Mouse (Mus musculus) limb, embryonic 12.5 days (tissue): Measurements from ENCODE around the gene Btg2. TPM values are rescaled to one million over a fixed set of nuclear protein-coding genes. Genes with fewer than 3 reads are reported as not detected.

Experiments used
- ATAC-seq: fragments of 200-750 bp; cut with Nextera tagmentation; 2 replicates; pipeline ENCODE4 v1.8.0; 2017; ENCODE audit warnings: low read depth, moderate TSS enrichment; ENCODE audit not compliant: insufficient number of reproducible peaks, insufficient read depth, low FRiP score, low TSS enrichment
- H3K27ac ChIP-seq: fragments of 300-500 bp; sonication (generic); 2 replicates; pipeline ENCODE4 v1.5.1; 2016; ENCODE audit warnings: mild to moderate bottlenecking, moderate library complexity
- H3K27me3 ChIP-seq: fragments of 300-500 bp; sonication (generic); 2 replicates; pipeline ENCODE4 v1.6.1; 2016; ENCODE audit warnings: mild to moderate bottlenecking, moderate library complexity
- H3K36me3 ChIP-seq: fragments of 300-500 bp; sonication (generic); 2 replicates; pipeline ENCODE4 v1.6.1; 2016; ENCODE audit warnings: mild to moderate bottlenecking, moderate library complexity
- H3K4me1 ChIP-seq: fragments of 300-500 bp; sonication (generic); replicated peaks from 2 replicates; pipeline ENCODE4 v1.6.1; 2016
- H3K4me2 ChIP-seq: fragments of 300-500 bp; sonication (generic); 2 replicates; pipeline ENCODE4 v1.6.1; 2016; ENCODE audit warnings: mild to moderate bottlenecking, moderate library complexity
- H3K4me3 ChIP-seq: fragments of 300-500 bp; sonication (generic); replicated peaks from 2 replicates; pipeline ENCODE4 v1.5.1; 2016; ENCODE audit warnings: mild to moderate bottlenecking
- H3K9ac ChIP-seq: fragments of 300-500 bp; sonication (generic); replicated peaks from 2 replicates; pipeline ENCODE4 v1.6.1; 2016; ENCODE audit warnings: mild to moderate bottlenecking, moderate library complexity
- H3K9me3 ChIP-seq: fragments of 300-500 bp; sonication (generic); 2 replicates; pipeline ENCODE4 v1.6.1; 2016; ENCODE audit warnings: mild to moderate bottlenecking, moderate library complexity
- WGBS: fragments of 180-500 bp; shearing (Covaris S2); methylation state at CpG from one replicate; pipeline ENCODE4 v1.1.7; 2016; 5-methylcytosine and 5-hydroxymethylcytosine counted together
- polyA plus RNA-seq: library from polyadenylated mRNA; unstranded; fragments of >200 nt; fragmentation: Nextera tagmentation; extraction: Ambion mirVana; gene quantifications from 2 replicates; pipeline ENCODE4 v1.2.1, GENCODE M21; 2016

Btg2 gene
- 26.7 and 28.1 TPM in 2 replicates for polyA plus RNA-seq

DNA sequence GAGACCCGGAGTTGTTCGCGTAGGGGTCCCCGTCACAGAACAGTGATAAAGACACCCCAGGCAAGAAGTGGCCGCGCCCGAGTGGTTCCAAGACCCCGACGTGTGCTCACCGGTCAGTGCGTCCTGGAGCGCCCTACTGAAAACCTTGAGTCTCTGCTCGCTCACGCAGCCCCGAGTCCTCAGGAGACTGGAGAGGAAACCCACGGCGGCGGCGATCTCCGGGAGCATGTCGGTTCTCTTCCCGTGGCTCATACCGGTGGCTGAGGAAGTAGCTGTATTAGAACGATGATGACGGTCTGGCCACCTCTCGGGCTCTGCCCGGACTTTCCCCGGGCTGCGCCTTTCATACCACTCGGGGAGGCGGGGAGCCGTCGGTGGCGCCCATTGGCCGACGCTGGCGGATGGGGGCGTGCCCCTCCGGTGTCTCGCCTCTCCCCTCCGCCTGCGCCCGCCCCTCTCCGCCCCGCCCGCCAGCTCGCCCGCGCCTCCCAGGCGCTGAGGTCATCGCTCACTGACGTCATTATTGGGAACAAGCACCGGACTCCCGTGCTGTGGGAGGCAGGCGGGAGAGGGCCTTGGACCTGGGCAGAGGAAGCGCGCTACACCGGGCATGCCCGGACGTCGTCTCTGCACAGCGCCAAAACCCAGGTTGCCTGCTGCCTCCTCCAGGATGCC lies at the start of gene Btg2:
Gene Btg2, minus strand, starts transcription at position 319 of the 675 bp plus-strand sequence.
- H3K36me3 ChIP-seq = peaks cover 28% of the 10 kb centered on the region
- peak within 1 kb of the TSS; percentile 62 for H3K27ac ChIP-seq
- peak within 1 kb of the TSS; percentile 77 for H3K4me2 ChIP-seq
- WGBS = under 1% methylated on average over 62 of the region's 62 CpGs
- H3K27me3 ChIP-seq = no peaks in the 10 kb centered on the region
- no peaks in the 10 kb centered on the region for H3K9me3 ChIP-seq
- peak; percentile 91 for ATAC-seq
- peak within 1 kb of the TSS; percentile 66 for H3K9ac ChIP-seq
- peak within 1 kb of the TSS; percentile 63 for H3K4me3 ChIP-seq
- H3K4me1 ChIP-seq = peaks cover 52% of the 10 kb centered on the region

DNA sequence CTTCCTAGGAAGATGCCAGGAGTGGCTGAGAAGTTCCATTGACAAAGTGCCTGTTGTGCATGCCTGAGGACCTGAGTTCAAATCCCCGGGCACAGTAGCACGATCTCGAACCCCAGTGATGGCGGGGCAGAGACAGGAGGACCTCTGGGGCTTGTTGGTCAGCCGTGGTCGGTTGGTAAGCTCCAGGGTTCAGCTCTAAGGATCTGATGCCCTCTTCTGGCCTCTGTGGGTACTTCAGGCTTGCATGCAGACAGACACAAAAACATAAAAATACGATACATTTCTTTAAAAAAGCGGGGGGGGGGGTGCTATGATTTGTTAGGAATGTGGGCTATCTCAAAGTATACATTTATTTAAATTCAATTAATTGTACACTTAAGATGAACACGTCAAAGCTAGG lies 43.3 kb upstream of the Btg2 start:
- Histone ChIP-seq H3K27me3 (no peaks in the 10 kb centered on the region), H3K9ac (no peak overlapping the region), H3K4me3 (no peak overlapping the region), H3K4me1 (no peaks in the 10 kb centered on the region), H3K9me3 (peaks cover 5% of the 10 kb centered on the region; the same call in 1 of the 2 replicates), H3K27ac (no peak overlapping the region), H3K4me2 (no peak overlapping the region), H3K36me3 (no peaks in the 10 kb centered on the region)
- 60% methylated on average over 9 of the region's 9 CpGs for WGBS
- ATAC-seq = no peak

DNA sequence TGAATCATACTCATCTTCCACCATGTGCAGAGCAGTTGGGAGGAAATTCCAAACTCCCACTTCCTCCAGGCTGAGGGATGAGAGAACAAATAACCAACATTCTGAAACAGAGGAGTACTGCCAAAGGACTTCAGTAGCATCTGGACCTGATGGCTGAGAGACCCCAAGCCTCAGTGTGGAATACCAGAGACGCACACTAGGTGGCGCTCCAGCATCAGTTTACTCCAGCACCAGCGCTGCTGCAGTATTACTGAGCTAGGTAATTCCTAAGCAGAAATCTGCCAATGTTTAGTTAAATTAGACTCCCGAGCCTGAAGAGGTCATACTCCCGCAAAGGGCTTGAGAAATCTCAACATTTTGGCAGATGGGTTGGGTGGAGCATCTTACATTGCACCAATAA lies 41.3 kb upstream of the Btg2 start:
- ATAC-seq = peak; percentile 68; the same call in 1 of the 2 replicates
- H3K9ac ChIP-seq = no peak overlapping the region
- WGBS = 3% methylated on average over 5 of the region's 5 CpGs
- no peak overlapping the region for H3K27ac ChIP-seq
- peaks cover 5% of the 10 kb centered on the region; the same call in 1 of the 2 replicates for H3K4me1 ChIP-seq
- no peak overlapping the region for H3K4me2 ChIP-seq
- H3K27me3 ChIP-seq = no peaks in the 10 kb centered on the region
- H3K36me3 ChIP-seq = no peaks in the 10 kb centered on the region
- no peak overlapping the region for H3K4me3 ChIP-seq
- H3K9me3 ChIP-seq = peaks cover 5% of the 10 kb centered on the region; the same call in 1 of the 2 replicates

DNA sequence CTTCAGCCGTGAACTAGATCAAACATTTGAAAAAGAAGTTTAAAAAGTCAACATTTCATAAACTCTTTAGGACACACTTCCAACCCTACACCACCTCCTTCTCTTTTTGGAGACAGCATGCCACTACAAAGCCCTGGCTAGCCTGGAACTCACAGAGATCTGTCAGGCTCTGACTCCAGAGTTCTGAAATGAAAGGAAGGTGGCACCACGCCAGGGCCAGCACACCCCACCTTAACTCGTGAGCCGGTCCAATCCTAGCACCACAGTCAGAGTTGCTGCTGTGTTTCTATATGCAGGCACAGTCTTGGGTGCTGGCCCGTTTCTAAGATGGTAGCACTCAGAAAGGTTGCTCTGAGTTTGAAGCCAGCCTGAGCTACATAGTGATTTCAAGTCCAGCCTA lies 38.2 kb upstream of the Btg2 start:
- WGBS = 89% methylated on average over 5 of the region's 5 CpGs
- Histone ChIP-seq H3K4me1 (peaks cover 5% of the 10 kb centered on the region; the same call in 1 of the 2 replicates), H3K36me3 (no peaks in the 10 kb centered on the region), H3K9me3 (peaks cover 5% of the 10 kb centered on the region; the same call in 1 of the 2 replicates), H3K4me2 (no peak overlapping the region), H3K27ac (no peak overlapping the region), H3K9ac (no peak overlapping the region), H3K27me3 (no peaks in the 10 kb centered on the region), H3K4me3 (no peak overlapping the region)
- no peak for ATAC-seq

DNA sequence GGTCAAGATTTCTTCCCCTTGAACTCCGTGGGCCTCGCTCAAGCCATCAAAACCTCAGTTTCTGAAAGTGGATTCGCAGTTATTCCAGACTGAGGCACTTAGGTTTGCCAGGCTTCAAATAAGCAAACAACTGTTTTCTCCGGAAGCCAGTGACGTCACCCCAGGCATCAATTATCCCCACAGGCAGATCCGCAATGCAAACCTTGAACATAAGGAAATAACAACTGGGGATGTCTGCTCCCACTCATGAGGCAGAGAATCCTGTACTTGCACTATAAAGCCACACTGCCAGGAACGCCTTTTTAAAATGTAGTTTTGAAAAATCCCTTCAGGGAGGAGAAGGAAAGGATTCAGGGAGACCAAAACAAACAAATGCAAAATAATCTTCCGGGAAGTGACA lies 36.5 kb upstream of the Btg2 start:
- no peaks in the 10 kb centered on the region for H3K27me3 ChIP-seq
- H3K27ac ChIP-seq = no peak overlapping the region
- 54% methylated on average over 8 of the region's 8 CpGs for WGBS
- H3K4me3 ChIP-seq = no peak overlapping the region
- H3K4me2 ChIP-seq = no peak overlapping the region
- no peak for ATAC-seq
- H3K9ac ChIP-seq = no peak overlapping the region
- H3K9me3 ChIP-seq = peaks cover 5% of the 10 kb centered on the region; the same call in 1 of the 2 replicates
- peaks cover 5% of the 10 kb centered on the region; the same call in 1 of the 2 replicates for H3K4me1 ChIP-seq
- H3K36me3 ChIP-seq = no peaks in the 10 kb centered on the region

DNA sequence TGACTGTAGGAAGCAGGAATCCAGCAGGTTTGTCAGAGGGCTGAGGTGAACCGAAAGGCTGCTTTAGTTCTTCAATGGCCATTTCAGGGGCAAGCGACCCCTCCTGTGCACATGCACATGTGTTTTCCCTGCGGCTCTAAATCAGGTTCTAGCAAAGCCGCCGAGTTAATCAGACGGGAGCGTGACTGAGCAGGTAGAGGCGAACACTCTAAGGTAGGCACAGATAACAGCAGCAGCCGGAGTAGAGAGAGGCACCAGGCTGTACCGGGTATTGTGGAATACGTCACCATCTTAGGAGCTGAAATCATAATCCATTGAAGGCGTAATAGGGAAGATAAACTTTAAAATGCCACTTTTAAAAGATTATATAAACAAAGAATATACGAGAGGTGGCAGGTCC lies 35.8 kb upstream of the Btg2 start:
- peaks cover 5% of the 10 kb centered on the region; the same call in 1 of the 2 replicates for H3K4me1 ChIP-seq
- H3K4me2 ChIP-seq = no peak overlapping the region
- no peak overlapping the region for H3K27ac ChIP-seq
- no peaks in the 10 kb centered on the region for H3K27me3 ChIP-seq
- H3K9me3 ChIP-seq = peaks cover 5% of the 10 kb centered on the region; the same call in 1 of the 2 replicates
- no peak for ATAC-seq
- WGBS = 74% methylated on average over 13 of the region's 13 CpGs
- no peaks in the 10 kb centered on the region for H3K36me3 ChIP-seq
- H3K9ac ChIP-seq = no peak overlapping the region
- H3K4me3 ChIP-seq = no peak overlapping the region

DNA sequence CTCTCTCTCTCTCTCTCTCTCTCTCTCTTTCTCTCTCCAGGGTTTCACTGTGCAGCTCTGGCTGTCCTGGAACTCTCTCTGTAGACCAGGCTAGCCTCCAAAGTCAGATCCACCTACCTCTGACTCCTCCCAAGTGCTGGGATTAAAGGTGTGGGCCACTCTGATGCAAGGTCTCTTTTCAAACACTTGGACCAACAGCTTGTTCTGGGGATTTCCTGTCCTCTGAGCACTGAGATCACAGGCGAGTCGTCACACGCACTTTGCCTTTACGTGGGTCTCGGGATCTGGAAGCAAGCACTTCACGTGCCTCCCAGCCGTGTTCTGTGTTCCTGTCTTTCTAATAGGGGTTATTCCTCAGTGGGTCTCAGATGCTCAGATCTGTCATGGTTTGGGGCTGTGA lies 35.1 kb upstream of the Btg2 start:
- Histone ChIP-seq H3K27ac (no peak overlapping the region), H3K36me3 (no peaks in the 10 kb centered on the region), H3K4me1 (peaks cover 5% of the 10 kb centered on the region; the same call in 1 of the 2 replicates), H3K9me3 (no peaks in the 10 kb centered on the region), H3K4me2 (no peak overlapping the region), H3K27me3 (no peaks in the 10 kb centered on the region), H3K4me3 (no peak overlapping the region), H3K9ac (no peak overlapping the region)
- no peak for ATAC-seq
- WGBS = 76% methylated on average over 7 of the region's 7 CpGs

DNA sequence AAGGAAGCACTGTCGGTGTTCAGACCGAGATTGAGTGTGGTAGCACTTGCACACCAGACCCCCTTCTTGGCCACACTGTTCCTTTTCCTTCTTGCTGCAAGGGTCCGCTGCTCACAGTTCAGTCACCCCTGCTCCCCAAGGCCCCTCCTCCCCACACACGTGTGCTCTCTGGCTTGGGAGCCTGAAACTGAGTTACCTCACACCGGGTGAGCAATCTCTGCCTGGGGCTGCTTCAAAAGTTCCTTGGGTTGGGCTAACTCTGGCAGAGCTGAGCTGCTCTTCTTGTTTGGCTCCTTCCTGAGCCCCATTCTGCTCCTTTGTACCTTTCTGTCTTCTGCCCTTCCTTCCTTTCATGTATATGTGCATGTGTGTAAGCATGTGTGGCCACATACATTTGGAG lies 34.6 kb upstream of the Btg2 start:
- Histone ChIP-seq H3K4me3 (no peak overlapping the region), H3K4me2 (no peak overlapping the region), H3K27ac (no peak overlapping the region), H3K9me3 (no peaks in the 10 kb centered on the region), H3K9ac (no peak overlapping the region; the same call in 1 of the 2 replicates), H3K36me3 (no peaks in the 10 kb centered on the region), H3K27me3 (no peaks in the 10 kb centered on the region), H3K4me1 (peaks cover 5% of the 10 kb centered on the region; the same call in 1 of the 2 replicates)
- no peak for ATAC-seq
- 59% methylated on average over 5 of the region's 5 CpGs for WGBS

DNA sequence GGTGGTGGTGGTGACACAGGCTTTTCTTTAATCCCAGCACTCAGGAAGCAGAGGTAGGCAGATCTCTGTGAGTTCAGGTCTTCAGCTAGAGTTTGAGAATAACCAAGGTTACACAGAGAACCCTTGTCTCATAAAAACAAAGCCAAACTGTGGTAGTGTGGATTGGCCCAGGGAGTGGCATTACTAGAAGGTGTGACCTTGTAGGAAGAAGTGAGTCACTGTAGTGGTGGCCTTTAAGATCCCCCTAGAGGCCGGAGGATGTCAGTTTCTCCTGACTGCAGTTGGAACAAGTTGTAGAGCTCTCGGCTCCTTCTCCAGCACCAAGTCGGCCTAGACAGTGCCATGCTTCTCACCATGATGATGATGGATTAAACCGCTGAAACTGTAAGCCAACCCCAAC lies 32.1 kb upstream of the Btg2 start, which contains the start of gene Chit1:
Gene Chit1, plus strand, starts transcription at position 264 of the 400 bp plus-strand sequence.
- Histone ChIP-seq H3K4me1 (peaks cover 5% of the 10 kb centered on the region; the same call in 1 of the 2 replicates), H3K9me3 (no peaks in the 10 kb centered on the region), H3K27me3 (0 out of 2 replicates have a peak, but pooled peaks cover 3% of the 10 kb centered on the region), H3K4me3 (no peak within 1 kb of the TSS), H3K36me3 (no peaks in the 10 kb centered on the region), H3K9ac (no peak within 1 kb of the TSS), H3K27ac (no peak within 1 kb of the TSS), H3K4me2 (no peak within 1 kb of the TSS)
- no peak for ATAC-seq
- WGBS = 75% methylated on average over 4 of the region's 4 CpGs

DNA sequence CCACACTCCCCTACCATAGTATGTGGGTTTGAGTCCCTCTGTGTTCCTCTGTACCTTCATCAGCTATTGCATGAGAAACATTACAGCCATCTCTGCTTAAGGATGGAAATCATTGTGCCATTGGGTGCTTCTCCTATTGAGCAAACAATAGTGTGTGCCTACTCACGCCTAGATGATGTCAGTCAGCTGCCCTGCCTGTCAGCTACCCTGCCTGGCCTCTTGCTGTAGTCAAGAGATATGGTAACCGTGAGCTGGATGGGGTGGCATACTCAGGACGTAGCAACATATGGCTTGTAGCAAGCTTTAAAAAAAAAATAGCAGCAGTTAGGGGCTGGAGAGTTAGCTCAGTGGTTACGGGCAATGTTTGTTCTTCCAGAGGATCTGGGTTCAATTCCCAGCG lies 31.5 kb upstream of the Btg2 start:
- no peak overlapping the region for H3K4me2 ChIP-seq
- H3K9ac ChIP-seq = no peak overlapping the region
- no peak overlapping the region for H3K27ac ChIP-seq
- 85% methylated on average over 5 of the region's 5 CpGs for WGBS
- no peaks in the 10 kb centered on the region for H3K9me3 ChIP-seq
- H3K36me3 ChIP-seq = no peaks in the 10 kb centered on the region
- H3K4me1 ChIP-seq = no peaks in the 10 kb centered on the region; the same call in 1 of the 2 replicates
- H3K4me3 ChIP-seq = no peak overlapping the region
- peaks cover 6% of the 10 kb centered on the region; the same call in 1 of the 2 replicates for H3K27me3 ChIP-seq
- no peak for ATAC-seq

DNA sequence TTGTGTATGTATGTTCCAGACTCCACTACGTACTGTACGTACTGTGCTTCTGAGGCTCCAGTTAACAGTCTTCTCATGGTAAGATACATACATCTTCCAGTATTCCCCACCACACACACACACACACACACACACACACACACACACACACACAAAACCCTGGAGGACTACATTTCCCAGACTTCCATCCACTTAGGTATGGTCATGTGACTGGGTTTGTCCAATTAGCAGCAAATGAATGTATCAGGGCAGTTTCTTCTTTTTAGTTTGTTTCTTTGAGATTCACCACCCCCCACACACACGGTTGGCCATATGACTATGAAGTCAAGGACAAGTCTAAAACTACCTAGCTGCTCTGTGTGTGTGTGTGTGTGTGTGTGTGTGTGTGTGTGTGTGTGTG lies 31.1 kb upstream of the Btg2 start:
- H3K4me1 ChIP-seq = no peaks in the 10 kb centered on the region; the same call in 1 of the 2 replicates
- H3K9ac ChIP-seq = no peak overlapping the region
- H3K27me3 ChIP-seq = peaks cover 8% of the 10 kb centered on the region; the same call in 1 of the 2 replicates
- no peak for ATAC-seq
- 81% methylated on average over 3 of the region's 3 CpGs for WGBS
- no peaks in the 10 kb centered on the region for H3K9me3 ChIP-seq
- H3K36me3 ChIP-seq = no peaks in the 10 kb centered on the region
- no peak overlapping the region for H3K27ac ChIP-seq
- H3K4me2 ChIP-seq = no peak overlapping the region
- no peak overlapping the region for H3K4me3 ChIP-seq
